Mouse (Mus musculus): Measurements from ENCODE around the gene Gm10720.
"Not testable (repeated sequence)": the region's sequence is repeated elsewhere in the genome, so short reads cannot be mapped to it uniquely, and the experiment has no call there.

- not testable (repeated sequence) for TF ChIP-seq CTCF, EP300 (IDR thresholded peaks at IDR 0.05; ENCODE audit: low read depth)
Observed at GRCm38 (mm10) chr9:3006179-3006578, 9.3 kb upstream of the Gm10720 start.

All from heart, postnatal 0 days (tissue).